Mouse (Mus musculus) erythroblast, embryonic 14.5 days (primary cell): ENCODE measurements around the gene Plekha1. TPM values are rescaled to one million over a fixed set of nuclear protein-coding genes. Genes with fewer than 3 reads are reported as not detected.

Source experiments
- H3K27me3 ChIP-seq: 2 replicates; pipeline ENCODE4 v1.6.1; 2012; ENCODE audit warnings: inconsistent platforms; ENCODE audit not compliant: control insufficient read depth
- H3K36me3 ChIP-seq: 2 replicates; pipeline ENCODE4 v1.6.1; 2012; ENCODE audit warnings: mild to moderate bottlenecking, inconsistent platforms; ENCODE audit not compliant: control insufficient read depth
- H3K4me1 ChIP-seq: 2 replicates; pipeline ENCODE4 v1.6.1; 2012; ENCODE audit warnings: inconsistent platforms; ENCODE audit not compliant: control insufficient read depth
- H3K4me3 ChIP-seq: replicated peaks from 2 replicates; pipeline ENCODE3; 2012; ENCODE audit warnings: moderate library complexity, mild to moderate bottlenecking, inconsistent platforms
- H3K9me3 ChIP-seq: 2 replicates; pipeline ENCODE4 v1.6.1; 2012; ENCODE audit warnings: low read length, inconsistent platforms, mixed read lengths; ENCODE audit not compliant: control insufficient read depth
- GATA1 ChIP-seq: IDR thresholded peaks from 2 replicates; pipeline ENCODE4 v1.6.1; 2012; ENCODE audit warnings: low read length, inconsistent platforms, mixed read lengths
- TAL1 ChIP-seq: IDR thresholded peaks from 3 replicates; pipeline ENCODE4 v1.6.1; 2012; ENCODE audit warnings: low read length, inconsistent platforms, mixed read lengths
- polyA plus RNA-seq: library from polyadenylated mRNA; stranded (reverse); fragments of >175 nt; gene quantifications from 2 replicates; pipeline ENCODE4 v1.2.3, GENCODE M21; 2012

The Plekha1 gene
- polyA plus RNA-seq, 1 experiment, result not detected

DNA sequence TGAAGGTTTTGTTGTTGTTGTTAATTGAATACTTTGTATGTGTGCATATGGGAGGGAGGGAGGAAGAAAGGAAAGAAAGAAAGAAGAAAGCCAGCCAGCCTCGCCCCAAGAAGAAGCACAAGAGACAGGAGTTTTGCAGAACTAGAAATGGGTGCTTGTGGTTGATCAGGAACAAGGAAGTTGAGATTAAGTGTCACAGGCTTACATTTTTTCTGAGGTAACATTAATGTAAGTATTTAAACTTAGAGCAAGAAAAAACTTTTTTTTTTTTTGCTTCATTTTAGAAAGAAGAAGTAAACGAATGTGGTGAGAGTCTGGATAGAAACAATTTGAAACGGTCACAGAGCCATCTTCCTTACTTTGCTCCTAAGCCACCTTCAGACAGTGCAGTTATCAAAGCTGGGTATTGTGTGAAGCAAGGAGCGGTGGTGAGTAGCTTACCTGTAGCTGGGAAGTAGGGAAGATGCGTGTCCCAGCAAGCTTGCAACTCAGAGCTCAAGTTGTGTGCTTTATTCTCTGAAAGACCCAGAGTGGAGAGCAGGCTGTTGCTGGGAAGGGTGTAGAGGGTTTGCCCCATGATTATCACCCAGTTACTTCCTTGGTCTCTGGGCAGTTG is 34.8 kb downstream of the Plekha1 start:
- no peaks in the 10 kb centered on the region for H3K27me3 ChIP-seq
- H3K9me3 ChIP-seq, result no peaks in the 10 kb centered on the region
- TF ChIP-seq GATA1, result no peak
- no peak for TF ChIP-seq TAL1
- no peaks in the 10 kb centered on the region for H3K4me1 ChIP-seq
- no peak overlapping the region for H3K4me3 ChIP-seq
- H3K36me3 ChIP-seq, result no peaks in the 10 kb centered on the region; the same call in 1 of the 2 replicates

DNA sequence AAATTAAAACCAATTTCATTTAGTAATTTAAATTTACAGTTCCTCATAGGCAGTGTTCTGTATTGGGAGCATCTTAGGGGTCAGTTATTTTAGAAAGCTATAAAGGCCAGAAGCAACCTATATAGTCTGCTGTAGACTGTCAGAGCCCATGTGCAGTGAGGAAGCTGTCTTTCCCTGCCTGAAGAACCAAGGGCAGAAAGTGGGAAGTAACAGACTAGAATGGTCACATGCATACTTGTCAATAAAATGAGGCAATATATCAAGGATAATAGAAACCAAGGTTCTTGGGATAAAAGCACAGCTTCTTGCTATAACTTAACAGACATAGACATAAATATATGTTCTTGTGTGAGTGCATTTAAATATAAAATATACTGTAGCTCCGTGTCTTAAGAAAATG is 37.4 kb downstream of the Plekha1 start:
- H3K9me3 ChIP-seq, result no peaks in the 10 kb centered on the region
- TF ChIP-seq TAL1 (no peak), GATA1 (no peak)
- no peaks in the 10 kb centered on the region; the same call in 1 of the 2 replicates for H3K36me3 ChIP-seq
- no peak overlapping the region for H3K4me3 ChIP-seq
- no peaks in the 10 kb centered on the region for H3K27me3 ChIP-seq
- no peaks in the 10 kb centered on the region for H3K4me1 ChIP-seq

DNA sequence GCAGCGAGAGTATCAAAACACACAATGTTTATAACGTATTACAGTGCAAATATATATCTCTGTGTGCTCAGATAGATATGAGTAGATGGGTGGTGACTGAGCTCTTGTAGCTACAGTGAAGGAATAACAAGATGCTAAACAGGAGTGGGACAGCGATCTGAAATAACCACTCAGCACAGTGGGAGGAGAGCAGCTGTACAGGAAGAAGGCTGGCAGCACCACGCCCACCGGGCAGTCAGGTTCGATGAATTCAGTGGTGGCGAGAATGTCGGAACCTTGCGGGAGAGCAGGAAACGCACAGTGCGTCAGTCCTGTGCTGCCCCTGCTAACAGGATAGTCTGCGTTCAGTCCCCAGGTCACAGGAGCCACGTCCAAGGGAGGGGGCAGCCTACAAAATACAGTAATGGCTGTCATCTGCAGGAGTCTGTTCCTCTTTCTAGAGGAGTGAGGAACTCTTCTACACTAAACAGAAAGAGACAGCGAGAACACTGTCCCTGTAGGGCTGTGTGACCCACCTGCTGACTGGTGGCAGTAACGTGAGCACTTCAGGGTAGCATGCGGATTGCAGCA is 38.0 kb downstream of the Plekha1 start:
- H3K27me3 ChIP-seq, result no peaks in the 10 kb centered on the region
- no peak overlapping the region for H3K4me3 ChIP-seq
- no peak for TF ChIP-seq TAL1
- TF ChIP-seq GATA1, result no peak
- no peaks in the 10 kb centered on the region for H3K9me3 ChIP-seq
- no peaks in the 10 kb centered on the region; the same call in 1 of the 2 replicates for H3K36me3 ChIP-seq
- no peaks in the 10 kb centered on the region for H3K4me1 ChIP-seq

DNA sequence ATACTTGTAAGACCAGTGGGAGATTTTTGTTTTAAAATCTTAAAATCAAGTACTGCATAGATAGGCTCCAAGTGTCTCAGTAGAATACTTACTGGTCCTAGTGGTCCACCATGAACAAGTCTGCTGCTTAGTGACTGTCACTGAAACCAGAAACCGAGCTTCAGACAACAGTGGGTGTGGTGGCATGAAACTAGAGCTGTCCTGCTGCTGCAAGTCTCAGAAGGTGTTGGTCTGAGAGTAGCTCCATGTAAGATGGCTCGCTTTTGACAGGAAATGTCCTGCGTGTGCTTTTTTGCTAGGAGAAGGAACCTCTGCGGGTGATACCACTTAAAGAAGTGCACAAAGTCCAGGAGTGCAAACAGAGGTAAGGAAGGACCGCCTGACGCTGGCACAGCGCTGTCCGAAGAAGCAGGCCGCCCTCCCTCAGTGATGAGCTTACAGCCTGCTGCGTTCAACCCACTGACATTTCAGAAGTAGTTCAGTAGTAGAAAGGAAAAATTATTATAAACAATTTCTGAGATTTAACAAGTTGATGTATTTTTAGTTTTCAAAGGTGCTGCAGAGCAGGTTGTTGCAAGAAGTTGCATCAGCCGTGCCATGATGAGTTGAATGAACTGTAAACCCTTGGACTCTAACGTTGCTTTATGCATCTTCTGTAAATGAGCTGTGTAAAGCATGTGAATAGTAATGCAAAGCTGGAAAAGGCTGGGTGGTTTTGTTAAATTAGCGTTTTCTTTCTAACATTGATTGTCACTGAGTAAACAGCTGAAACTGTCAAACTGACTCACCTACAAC is 39.2 kb downstream of the Plekha1 start:
- no peak overlapping the region for H3K4me3 ChIP-seq
- H3K36me3 ChIP-seq, result no peaks in the 10 kb centered on the region; the same call in 1 of the 2 replicates
- H3K4me1 ChIP-seq, result no peaks in the 10 kb centered on the region
- H3K9me3 ChIP-seq, result no peaks in the 10 kb centered on the region
- H3K27me3 ChIP-seq, result no peaks in the 10 kb centered on the region
- no peak for TF ChIP-seq GATA1
- TF ChIP-seq TAL1, result no peak

DNA sequence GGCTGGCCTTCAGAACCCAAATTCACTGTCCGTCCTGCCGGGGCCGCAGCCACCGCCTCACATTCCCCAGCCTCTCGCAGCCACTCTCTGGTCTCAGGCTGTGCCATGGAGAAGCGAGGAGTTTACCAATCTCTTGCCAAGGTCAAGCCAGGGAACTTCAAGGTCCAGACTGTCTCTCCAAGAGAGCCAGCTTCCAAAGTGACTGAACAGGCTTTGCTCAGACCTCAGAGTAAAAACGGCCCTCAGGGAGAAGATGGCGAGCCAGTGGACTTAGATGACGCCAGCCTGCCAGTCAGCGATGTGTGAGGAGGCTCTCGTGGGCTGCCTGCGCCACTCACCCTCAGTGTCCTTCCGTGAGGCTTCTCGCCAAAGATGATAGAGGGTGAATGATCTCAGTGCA is 45.3 kb downstream of the Plekha1 start:
- no peaks in the 10 kb centered on the region; the same call in 1 of the 2 replicates for H3K36me3 ChIP-seq
- no peak overlapping the region for H3K4me3 ChIP-seq
- TF ChIP-seq TAL1 (no peak), GATA1 (no peak)
- no peaks in the 10 kb centered on the region for H3K9me3 ChIP-seq
- H3K4me1 ChIP-seq, result no peaks in the 10 kb centered on the region
- no peaks in the 10 kb centered on the region for H3K27me3 ChIP-seq

GRCm38 (mm10) chr7:130914693-130915363 is 49.3 kb downstream of the Plekha1 start:
- Histone ChIP-seq H3K4me3 (no peak overlapping the region), H3K9me3 (no peaks in the 10 kb centered on the region), H3K27me3 (no peaks in the 10 kb centered on the region), H3K36me3 (no peaks in the 10 kb centered on the region; the same call in 1 of the 2 replicates), H3K4me1 (no peaks in the 10 kb centered on the region)
- TF ChIP-seq GATA1 (no peak), TAL1 (no peak)

- H3K9me3 ChIP-seq, result no peaks in the 10 kb centered on the region
- no peaks in the 10 kb centered on the region for H3K36me3 ChIP-seq
- TF ChIP-seq TAL1 (no peak), GATA1 (no peak)
- no peak overlapping the region for H3K4me3 ChIP-seq
- H3K4me1 ChIP-seq, result no peaks in the 10 kb centered on the region
- no peaks in the 10 kb centered on the region for H3K27me3 ChIP-seq
Observed at GRCm38 (mm10) chr7:130918260-130918659, 52.7 kb downstream of the Plekha1 start.

DNA sequence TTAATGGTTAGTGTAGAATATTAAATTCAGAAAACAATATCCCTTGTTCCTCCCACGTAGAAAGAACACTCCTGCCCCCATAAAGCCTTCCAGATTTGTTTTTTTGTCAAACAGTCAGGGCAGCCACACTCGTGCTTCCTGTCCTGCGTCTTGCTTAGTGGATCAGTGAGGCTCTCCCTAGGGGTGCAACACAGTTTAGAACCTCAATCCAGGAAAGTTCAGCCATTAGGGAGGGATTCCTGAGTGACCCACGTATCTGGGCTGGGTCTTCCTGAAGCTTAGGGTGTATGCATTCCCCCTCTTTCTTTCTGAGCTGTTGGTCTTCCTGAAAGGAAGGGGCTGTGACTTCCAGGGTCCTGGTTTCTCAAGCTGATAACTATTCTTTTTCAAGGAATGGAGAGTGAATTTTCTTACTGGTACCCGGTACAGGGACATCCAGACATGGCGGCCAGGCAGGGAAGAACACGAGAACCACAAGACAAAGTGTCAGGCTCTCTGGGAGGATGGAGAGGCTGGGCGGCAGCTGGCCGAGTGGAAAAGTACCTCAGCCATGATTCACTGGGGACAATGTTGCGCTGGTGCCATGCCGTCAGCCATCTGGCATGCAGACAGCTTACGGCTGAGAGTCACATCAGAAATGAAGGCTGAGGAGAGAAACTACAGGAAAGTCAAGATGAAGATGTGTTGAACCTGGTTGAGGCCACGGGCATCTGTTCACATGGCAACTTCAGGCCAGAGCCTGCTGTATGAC is 57.6 kb downstream of the Plekha1 start:
- Histone ChIP-seq H3K9me3 (no peaks in the 10 kb centered on the region), H3K4me3 (no peak overlapping the region), H3K4me1 (no peaks in the 10 kb centered on the region), H3K27me3 (no peaks in the 10 kb centered on the region), H3K36me3 (no peaks in the 10 kb centered on the region)
- TF ChIP-seq GATA1, result no peak

- Histone ChIP-seq H3K27me3 (peaks cover 26% of the 10 kb centered on the region), H3K36me3 (no peaks in the 10 kb centered on the region), H3K4me1 (no peaks in the 10 kb centered on the region), H3K4me3 (no peak overlapping the region), H3K9me3 (no peaks in the 10 kb centered on the region)
- TF ChIP-seq TAL1 (no peak), GATA1 (no peak)
Observed at GRCm38 (mm10) chr7:130930401-130930800, 64.8 kb downstream of the Plekha1 start.
